Mouse (Mus musculus): Measurements from ENCODE around the gene Zfp715. TPM values are rescaled to one million over a fixed set of nuclear protein-coding genes. Genes with fewer than 3 reads are reported as not detected.
"Not testable (repeated sequence)": the region's sequence is repeated elsewhere in the genome, so short reads cannot be mapped to it uniquely, and the experiment has no call there.

Zfp715 gene
- polyA plus RNA-seq, 1 experiment from 2014 or later, result 14.3 TPM

DNA sequence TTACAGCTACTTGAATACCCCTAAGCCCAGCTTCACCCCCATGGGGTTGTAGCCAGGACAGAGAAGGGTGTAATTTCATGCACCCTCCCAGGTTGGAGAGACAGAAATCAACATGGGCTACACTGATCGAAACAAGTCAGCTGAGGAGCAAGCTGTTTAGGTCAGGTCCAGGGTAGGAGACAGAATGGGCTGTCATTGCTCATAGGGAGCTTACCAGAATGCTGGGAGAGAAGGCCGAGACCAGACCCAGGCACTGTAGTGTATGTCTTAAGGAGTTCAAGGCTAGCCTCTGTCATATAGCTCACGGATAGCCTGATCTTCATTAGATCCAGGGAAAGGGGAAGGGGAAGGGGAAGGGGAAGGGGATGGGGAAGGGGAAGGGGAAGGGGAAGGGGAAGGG lies 30.6 kb downstream of the Zfp715 start:
- no peak overlapping the region for H3K4me3 ChIP-seq (ENCODE audit: low read depth, low read length)
- no peak for ATAC-seq (ENCODE audit: insufficient number of reproducible peaks, low FRiP score, low TSS enrichment, low read depth)
- 90% methylated on average over 2 of the region's 3 CpGs for WGBS

DNA sequence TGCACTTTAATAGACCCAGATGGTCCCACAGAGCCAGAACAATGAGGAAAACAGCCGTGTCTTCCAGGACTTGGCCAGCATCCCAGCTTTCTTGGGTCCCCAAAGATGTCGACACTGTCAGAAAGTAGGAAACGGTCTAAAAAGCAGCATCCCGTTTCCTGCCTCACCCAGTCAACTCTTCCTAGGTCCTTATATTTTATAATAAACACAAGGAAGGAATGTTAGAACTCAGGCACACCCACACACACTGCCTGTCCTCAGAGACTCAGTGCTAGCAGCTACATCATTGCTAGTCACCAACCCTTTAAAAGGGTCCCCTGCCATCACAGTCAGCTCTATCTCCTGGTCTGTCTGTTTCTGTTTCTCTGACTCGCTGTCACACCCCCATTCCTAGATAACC lies 35.7 kb downstream of the Zfp715 start:
- Histone ChIP-seq H3K27ac (replicated peaks; ENCODE audit: low read depth, low read length) (no peak overlapping the region), H3K4me1 (ENCODE audit: control insufficient read depth, insufficient read depth, low read length) (no peaks in the 10 kb centered on the region), H3K9me3 (ENCODE audit: control insufficient read depth, low read length) (no peaks in the 10 kb centered on the region), H3K4me3 (ENCODE audit: low read depth, low read length) (no peak overlapping the region), H3K27me3 (ENCODE audit: control insufficient read depth, insufficient read depth, low read length) (no peaks in the 10 kb centered on the region), H3K36me3 (ENCODE audit: control insufficient read depth, insufficient read depth, low read length) (no peaks in the 10 kb centered on the region), H3K9ac (ENCODE audit: low read length) (no peak overlapping the region), H3K4me2 (ENCODE audit: low read depth, severe bottlenecking) (no peak overlapping the region)
- DNase-seq (ENCODE audit: low spot score) (no peak), ATAC-seq (ENCODE audit: insufficient number of reproducible peaks, low FRiP score, low TSS enrichment, low read depth) (no peak)
- 60% methylated on average over 5 of the region's 5 CpGs for WGBS

More for the DNA sequence above, 30.6 kb downstream of the Zfp715 start:
- Histone ChIP-seq H3K27me3 (ENCODE audit: control insufficient read depth, insufficient read depth, low read length) (no peaks in the 10 kb centered on the region), H3K4me2 (ENCODE audit: low read depth, severe bottlenecking) (no peak overlapping the region), H3K4me1 (ENCODE audit: control insufficient read depth, insufficient read depth, low read length) (no peaks in the 10 kb centered on the region), H3K9ac (ENCODE audit: low read length) (no peak overlapping the region), H3K9me3 (ENCODE audit: control insufficient read depth, low read length) (no peaks in the 10 kb centered on the region), H3K36me3 (ENCODE audit: control insufficient read depth, insufficient read depth, low read length) (no peaks in the 10 kb centered on the region), H3K27ac (replicated peaks; ENCODE audit: low read depth, low read length) (no peak overlapping the region)
- DNase-seq (ENCODE audit: low spot score), result no peak

DNA sequence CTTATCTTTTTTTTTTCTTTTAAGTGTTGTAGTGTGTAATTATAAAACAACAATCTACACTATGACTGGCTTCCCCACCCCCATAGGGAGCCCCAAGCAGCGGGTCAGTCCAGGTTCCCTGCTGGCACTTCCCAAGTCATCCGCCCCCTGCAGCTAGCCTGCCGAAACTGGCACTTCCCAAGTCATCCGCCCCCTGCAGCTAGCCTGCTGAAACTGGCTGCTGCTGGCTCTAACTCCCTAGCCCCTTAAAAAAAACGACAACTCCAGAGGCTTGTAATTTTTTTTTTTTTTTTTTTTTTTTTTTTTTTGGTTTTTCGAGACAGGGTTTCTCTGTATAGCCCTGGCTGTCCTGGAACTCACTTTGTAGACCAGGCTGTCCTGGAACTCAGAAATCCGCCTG lies 36.9 kb downstream of the Zfp715 start:
- WGBS, result 53% methylated on average over 6 of the region's 7 CpGs
- not testable (repeated sequence) for H3K4me2 ChIP-seq (ENCODE audit: low read depth, severe bottlenecking); H3K36me3 ChIP-seq (ENCODE audit: control insufficient read depth, insufficient read depth, low read length); H3K4me1 ChIP-seq (ENCODE audit: control insufficient read depth, insufficient read depth, low read length); H3K27me3 ChIP-seq (ENCODE audit: control insufficient read depth, insufficient read depth, low read length); H3K4me3 ChIP-seq (ENCODE audit: low read depth, low read length); H3K27ac ChIP-seq (replicated peaks; ENCODE audit: low read depth, low read length); H3K9ac ChIP-seq (ENCODE audit: low read length); H3K9me3 ChIP-seq (ENCODE audit: control insufficient read depth, low read length); DNase-seq (ENCODE audit: low spot score); ATAC-seq (ENCODE audit: insufficient number of reproducible peaks, low FRiP score, low TSS enrichment, low read depth)

DNA sequence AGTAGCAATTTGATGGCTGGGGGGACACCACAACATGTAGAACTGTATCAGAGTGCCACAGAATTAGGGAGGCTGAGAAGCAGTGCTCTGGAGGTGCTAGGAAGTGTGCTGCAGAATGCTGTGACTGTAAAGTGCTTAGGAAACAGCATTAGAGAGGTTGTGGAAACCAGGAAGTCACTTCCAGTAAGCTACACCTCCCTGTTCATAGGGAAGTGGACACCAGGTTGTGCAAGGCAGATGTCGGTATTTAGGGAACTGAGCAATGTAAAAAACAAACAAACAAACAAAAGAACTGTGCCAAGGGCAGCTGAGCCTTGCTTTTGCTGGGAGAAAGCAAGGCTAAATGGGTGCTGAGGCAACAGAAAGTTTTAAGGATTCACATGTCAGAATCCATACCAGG lies 39.6 kb downstream of the Zfp715 start:
- no peak for ATAC-seq (ENCODE audit: insufficient number of reproducible peaks, low FRiP score, low TSS enrichment, low read depth)
- Histone ChIP-seq H3K27me3 (ENCODE audit: control insufficient read depth, insufficient read depth, low read length) (no peaks in the 10 kb centered on the region), H3K9me3 (ENCODE audit: control insufficient read depth, low read length) (no peaks in the 10 kb centered on the region; the same call in 1 of the 2 replicates), H3K27ac (replicated peaks; ENCODE audit: low read depth, low read length) (no peak overlapping the region), H3K4me2 (ENCODE audit: low read depth, severe bottlenecking) (no peak overlapping the region), H3K4me1 (ENCODE audit: control insufficient read depth, insufficient read depth, low read length) (no peaks in the 10 kb centered on the region), H3K4me3 (ENCODE audit: low read depth, low read length) (no peak overlapping the region), H3K9ac (ENCODE audit: low read length) (no peak overlapping the region), H3K36me3 (ENCODE audit: control insufficient read depth, insufficient read depth, low read length) (no peaks in the 10 kb centered on the region)
- no peak for DNase-seq (ENCODE audit: low spot score)
- WGBS, result 88% methylated on average over 1 of the region's 1 CpGs

DNA sequence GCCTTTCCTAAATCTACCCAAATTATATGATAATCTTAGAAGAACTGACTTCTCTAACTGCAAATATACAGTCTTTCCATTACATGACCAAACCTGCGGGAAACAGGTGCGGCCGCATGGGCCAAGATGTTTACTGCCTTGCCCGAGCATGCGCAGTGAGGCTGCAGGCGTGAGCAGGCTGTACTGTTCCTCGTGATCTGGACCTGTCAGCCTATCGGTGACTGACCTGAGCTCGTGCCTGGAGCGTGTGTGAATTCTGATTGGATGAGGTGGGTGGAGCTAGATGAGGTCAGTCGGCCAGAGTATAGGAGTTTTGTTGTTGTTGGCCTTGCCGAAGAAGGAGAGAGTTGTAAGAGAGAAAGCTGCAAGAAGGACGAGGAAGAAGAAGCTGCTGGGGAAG lies 45.7 kb downstream of the Zfp715 start:
- WGBS, result 87% methylated on average over 13 of the region's 13 CpGs
- H3K9ac ChIP-seq (ENCODE audit: low read length); H3K4me3 ChIP-seq (ENCODE audit: low read depth, low read length); H3K36me3 ChIP-seq (ENCODE audit: control insufficient read depth, insufficient read depth, low read length); H3K4me1 ChIP-seq (ENCODE audit: control insufficient read depth, insufficient read depth, low read length); ATAC-seq (ENCODE audit: insufficient number of reproducible peaks, low FRiP score, low TSS enrichment, low read depth); H3K27ac ChIP-seq (replicated peaks; ENCODE audit: low read depth, low read length); DNase-seq (ENCODE audit: low spot score); H3K9me3 ChIP-seq (ENCODE audit: control insufficient read depth, low read length); H3K4me2 ChIP-seq (ENCODE audit: low read depth, severe bottlenecking); H3K27me3 ChIP-seq (ENCODE audit: control insufficient read depth, insufficient read depth, low read length): not testable (repeated sequence)

DNA sequence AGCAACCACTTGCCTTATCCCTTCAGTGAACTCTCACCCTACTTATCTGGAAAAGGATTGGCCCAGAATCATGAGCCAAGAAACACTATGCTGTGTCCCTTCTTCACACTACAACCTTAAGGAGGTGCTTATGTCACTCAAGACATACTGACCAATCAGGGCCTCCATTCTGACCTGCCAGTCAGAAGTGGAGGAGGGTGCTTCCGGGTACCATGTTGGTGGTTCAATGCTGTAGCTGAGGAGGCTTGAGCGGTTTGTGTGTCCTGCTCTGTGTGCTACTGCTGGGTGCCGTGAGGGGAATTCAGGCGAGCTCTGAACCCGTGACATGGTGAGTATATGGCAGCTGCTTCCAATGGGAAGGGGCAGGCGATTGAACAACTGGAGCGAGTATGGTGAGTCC lies 59.6 kb downstream of the Zfp715 start:
- H3K36me3 ChIP-seq (ENCODE audit: control insufficient read depth, insufficient read depth, low read length), result no peaks in the 10 kb centered on the region
- WGBS, result 82% methylated on average over 7 of the region's 7 CpGs
- H3K9me3 ChIP-seq (ENCODE audit: control insufficient read depth, low read length), result no peaks in the 10 kb centered on the region; the same call in 1 of the 2 replicates
- DNase-seq (ENCODE audit: low spot score) (no peak), ATAC-seq (ENCODE audit: insufficient number of reproducible peaks, low FRiP score, low TSS enrichment, low read depth) (no peak)
- no peaks in the 10 kb centered on the region for H3K27me3 ChIP-seq (ENCODE audit: control insufficient read depth, insufficient read depth, low read length)
- H3K4me2 ChIP-seq (ENCODE audit: low read depth, severe bottlenecking), result no peak overlapping the region
- no peaks in the 10 kb centered on the region for H3K4me1 ChIP-seq (ENCODE audit: control insufficient read depth, insufficient read depth, low read length)
- H3K27ac ChIP-seq (replicated peaks; ENCODE audit: low read depth, low read length), result no peak overlapping the region
- H3K9ac ChIP-seq (ENCODE audit: low read length), result no peak overlapping the region
- no peak overlapping the region for H3K4me3 ChIP-seq (ENCODE audit: low read depth, low read length)

DNA sequence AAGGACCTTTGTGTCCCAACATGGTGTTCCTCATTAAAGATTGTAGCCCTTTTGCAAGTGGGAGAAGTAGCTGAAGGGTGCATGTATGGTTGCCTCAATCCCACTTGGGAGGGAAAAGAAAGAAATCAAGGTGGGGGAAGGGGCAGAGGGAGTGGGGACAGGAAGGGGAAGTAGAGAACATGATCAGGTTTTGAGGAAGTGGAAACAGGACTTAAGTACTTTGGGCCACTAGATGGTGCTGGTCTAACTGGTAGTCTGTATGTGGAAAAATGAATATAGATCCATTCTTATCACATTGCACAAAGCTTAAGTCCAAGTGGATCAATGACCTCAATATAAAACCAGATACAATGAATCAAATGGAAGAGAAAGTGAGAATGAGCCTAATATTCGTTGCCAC lies 62.4 kb downstream of the Zfp715 start:
- H3K9me3 ChIP-seq (ENCODE audit: control insufficient read depth, low read length); ATAC-seq (ENCODE audit: insufficient number of reproducible peaks, low FRiP score, low TSS enrichment, low read depth): not testable (repeated sequence)
- WGBS, result 73% methylated on average over 1 of the region's 1 CpGs

More for the DNA sequence above, 62.4 kb downstream of the Zfp715 start:
- not testable (repeated sequence) for H3K36me3 ChIP-seq (ENCODE audit: control insufficient read depth, insufficient read depth, low read length); H3K4me2 ChIP-seq (ENCODE audit: low read depth, severe bottlenecking); H3K4me3 ChIP-seq (ENCODE audit: low read depth, low read length); H3K27me3 ChIP-seq (ENCODE audit: control insufficient read depth, insufficient read depth, low read length); H3K9ac ChIP-seq (ENCODE audit: low read length); H3K4me1 ChIP-seq (ENCODE audit: control insufficient read depth, insufficient read depth, low read length); DNase-seq (ENCODE audit: low spot score); H3K27ac ChIP-seq (replicated peaks; ENCODE audit: low read depth, low read length)

Other genes starting within 250 kb of the Zfp715 start
- not detected in 2 replicates for gene Zfp936, start 199.1 kb downstream of the Zfp715 start, polyA plus RNA-seq (2014; fragmentation: Nextera tagmentation; extraction: Ambion mirVana)
- gene Siglecf, start 38.0 kb upstream of the Zfp715 start, polyA plus RNA-seq (2014; fragmentation: Nextera tagmentation; extraction: Ambion mirVana), result 0.09 and 0.32 TPM in 2 replicates
- gene Siglecg, start 94.9 kb upstream of the Zfp715 start, polyA plus RNA-seq (2014; fragmentation: Nextera tagmentation; extraction: Ambion mirVana), result 0.09 TPM in 1 of 2 replicates, not detected in the other
- not detected in 2 replicates for gene Lim2, start 114.4 kb upstream of the Zfp715 start, polyA plus RNA-seq (2014; fragmentation: Nextera tagmentation; extraction: Ambion mirVana)
- gene Nkg7, start 123.8 kb upstream of the Zfp715 start, polyA plus RNA-seq (2014; fragmentation: Nextera tagmentation; extraction: Ambion mirVana), result 0.67 TPM in 1 of 2 replicates, not detected in the other
- gene Cldnd2, start 127.5 kb upstream of the Zfp715 start, polyA plus RNA-seq (2014; fragmentation: Nextera tagmentation; extraction: Ambion mirVana), result not detected in 2 replicates
- gene Etfb, start 130.8 kb upstream of the Zfp715 start, polyA plus RNA-seq (2014; fragmentation: Nextera tagmentation; extraction: Ambion mirVana), result 243 and 251 TPM in 2 replicates
- 0.31 TPM in 1 of 2 replicates, not detected in the other for gene Gm45233, start 130.8 kb upstream of the Zfp715 start, polyA plus RNA-seq (2014; fragmentation: Nextera tagmentation; extraction: Ambion mirVana)
- 1.4 and 2.0 TPM in 2 replicates for gene Vsig10l, start 149.9 kb upstream of the Zfp715 start, polyA plus RNA-seq (2014; fragmentation: Nextera tagmentation; extraction: Ambion mirVana)
- 0.79 and 1.2 TPM in 2 replicates for gene Iglon5, start 176.8 kb upstream of the Zfp715 start, polyA plus RNA-seq (2014; fragmentation: Nextera tagmentation; extraction: Ambion mirVana)
- not detected in 2 replicates for gene 4931406B18Rik, start 192.6 kb upstream of the Zfp715 start, polyA plus RNA-seq (2014; fragmentation: Nextera tagmentation; extraction: Ambion mirVana)
- gene Cd33, start 231.1 kb upstream of the Zfp715 start, polyA plus RNA-seq (2014; fragmentation: Nextera tagmentation; extraction: Ambion mirVana), result 0.98 and 1.2 TPM in 2 replicates
- 5.1 and 5.9 TPM in 2 replicates for gene Zfp658, start 249.0 kb upstream of the Zfp715 start, polyA plus RNA-seq (2014; fragmentation: Nextera tagmentation; extraction: Ambion mirVana)